Mouse (Mus musculus) olfactory bulb, adult 2 months (tissue): ENCODE measurements around the gene Abi2. TPM values are rescaled to one million over a fixed set of nuclear protein-coding genes. Genes with fewer than 3 reads are reported as not detected.

ENCODE experiments used
- H3K27ac ChIP-seq: fragments of 200-500 bp; 2 replicates; pipeline ENCODE4 v1.5.1; 2012; ENCODE audit warnings: low read depth, low read length; ENCODE audit not compliant: insufficient read depth
- H3K4me1 ChIP-seq: fragments of 200-500 bp; 2 replicates; pipeline ENCODE4 v1.6.1; 2012; ENCODE audit warnings: low read length; ENCODE audit not compliant: control insufficient read depth, insufficient read depth
- H3K4me3 ChIP-seq: fragments of 200-500 bp; 2 replicates; pipeline ENCODE4 v1.5.1; 2012; ENCODE audit warnings: mild to moderate bottlenecking, low read depth, low read length, moderate library complexity; ENCODE audit not compliant: insufficient read depth
- CTCF ChIP-seq: fragments of 200-500 bp; IDR thresholded peaks from 2 replicates; pipeline ENCODE4 v1.5.1; 2012; ENCODE audit warnings: low read depth, mild to moderate bottlenecking, low read length, moderate library complexity; ENCODE audit not compliant: insufficient read depth
- POLR2A ChIP-seq: fragments of 200-500 bp; IDR thresholded peaks from 2 replicates; pipeline ENCODE4 v1.6.1; 2012; ENCODE audit warnings: mild to moderate bottlenecking, low read depth, low read length, moderate library complexity; ENCODE audit not compliant: insufficient read depth
- WGBS: fragments of 180-500 bp; shearing (Covaris S2); methylation state at CpG from one replicate; pipeline ENCODE4 v1.1.7; 2018; 5-methylcytosine and 5-hydroxymethylcytosine counted together
- polyA plus RNA-seq: library from polyadenylated mRNA; stranded (reverse); fragments of >200 nt; gene quantifications from 2 replicates; pipeline ENCODE4 v1.2.4, GENCODE M21; 2012; ENCODE audit warnings: low replicate concordance; ENCODE audit not compliant: missing spikeins, insufficient read depth, insufficient read length

Abi2 gene
- polyA plus RNA-seq, 1 experiment = not detected

DNA sequence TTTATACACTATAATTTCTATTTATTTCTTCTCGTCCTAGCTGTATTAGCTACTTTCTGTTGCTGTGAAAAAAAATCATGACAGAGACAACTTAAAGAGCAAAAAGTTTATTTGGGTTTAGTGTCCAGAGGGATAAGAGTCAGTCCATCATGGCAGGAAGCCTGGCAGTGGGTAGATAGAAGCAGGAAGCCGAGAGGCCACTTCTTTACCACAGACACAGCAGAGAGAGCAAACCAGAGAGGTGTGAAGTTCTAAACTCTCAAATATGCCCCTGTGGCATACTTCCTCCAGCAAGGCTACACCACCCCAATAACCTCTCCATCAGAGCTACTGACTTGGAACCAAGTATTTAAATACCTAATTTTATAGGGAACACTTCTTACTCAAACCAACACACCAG is 121.2 kb downstream of the Abi2 start:
- WGBS = 88% methylated on average over 2 of the region's 2 CpGs
- H3K27ac ChIP-seq = no peak overlapping the region
- H3K4me1 ChIP-seq = no peaks in the 10 kb centered on the region
- TF ChIP-seq CTCF = no peak
- no peak for TF ChIP-seq POLR2A
- H3K4me3 ChIP-seq = no peak overlapping the region

Other genes with a start within 250 kb of the Abi2 start
- gene Nbeal1, start 229.0 kb upstream of the Abi2 start, polyA plus RNA-seq = 101 TPM in 1 of 2 replicates, not detected in the other
- not detected in 2 replicates for gene Cyp20a1, start 66.3 kb upstream of the Abi2 start, polyA plus RNA-seq
- not detected in 2 replicates for gene Raph1, start 157.5 kb downstream of the Abi2 start, polyA plus RNA-seq